Comparison of ENCODE assay signal across 9 mouse cellular contexts in genomic region chr10:111636283-111636682, GRCm38 (mm10).
DNase-seq lines count a peak whose midpoint lies in the region; ATAC-seq and TF ChIP-seq lines count a peak whose summit lies in the region.
"Had no signal": no experiment of that assay in that cellular context is flagged by ENCODE, and none has a peak within 500 bp of the region (broad histone marks: within the 10 kb centered on the region; RNA-seq: fewer than 3 reads in every experiment).

No protein-coding gene starts in this region.

- H3K27ac ChIP-seq in hindbrain, postnatal 0 days: no peak overlapping the region
- H3K27ac ChIP-seq in hindbrain, embryonic 14.5 days: no peak overlapping the region

- peak; percentile 26; the same call in 1 of the 2 replicates for TF ChIP-seq CTCF in hindbrain, postnatal 0 days (IDR thresholded peaks at IDR 0.05; ENCODE audit: low read depth)

- no peaks in the 10 kb centered on the region for H3K4me1 ChIP-seq in hindbrain, postnatal 0 days (ENCODE audit: insufficient read depth, low read length)
- H3K4me1 ChIP-seq in hindbrain, embryonic 14.5 days (replicated peaks; ENCODE audit: control insufficient read depth, insufficient read depth, low read length): no peaks in the 10 kb centered on the region

- H3K9ac ChIP-seq in hindbrain, postnatal 0 days (replicated peaks; ENCODE audit: low read length): no peak overlapping the region
- H3K9ac ChIP-seq in hindbrain, embryonic 14.5 days: no peak overlapping the region

- H3K9me3 ChIP-seq in hindbrain, postnatal 0 days (ENCODE audit: low read length): no peaks in the 10 kb centered on the region
- H3K9me3 ChIP-seq in hindbrain, embryonic 14.5 days (ENCODE audit: control insufficient read depth, low read length): no peaks in the 10 kb centered on the region

- no peak for DNase-seq in hindbrain, postnatal 0 days (ENCODE audit: low spot score)
- DNase-seq in hindbrain, embryonic 14.5 days (ENCODE audit: low spot score): no peak
- DNase-seq in c-Kit-positive CD71-positive TER-119-positive erythroid progenitor cells, embryonic 14.5 days (ENCODE audit: low spot score): peak; percentile 7
- peak; percentile 21 to 73 for DNase-seq in spleen, postnatal 4 days (ENCODE audit: low spot score in 2 of 2)
- no peak for DNase-seq in layer of hippocampus, postnatal 36 days
- no peak for DNase-seq in heart, postnatal 25 days (ENCODE audit: low spot score)
- no peak for DNase-seq in adipocyte (ENCODE audit: low spot score)
- DNase-seq: heart, postnatal 4 days had no signal

- ATAC-seq in hindbrain, postnatal 0 days: no peak
- no peak for ATAC-seq in hindbrain, embryonic 14.5 days (ENCODE audit: low FRiP score)
- peak; percentile 75 for ATAC-seq in CD4-positive, CD25-positive, alpha-beta regulatory T cell, adult 4 months

- no peak overlapping the region for H3K4me2 ChIP-seq in hindbrain, postnatal 0 days (ENCODE audit: low read depth, low read length)
- no peak overlapping the region for H3K4me2 ChIP-seq in hindbrain, embryonic 14.5 days (replicated peaks)

- intact Hi-C loops in heart, postnatal 25 days (cut with DNase I): no loop called here

- WGBS in hindbrain, postnatal 0 days: 65% methylated on average over 14 of the region's 14 CpGs
- 64% methylated on average over 14 of the region's 14 CpGs for WGBS in hindbrain, embryonic 14.5 days

- H3K4me3 ChIP-seq in hindbrain, postnatal 0 days (ENCODE audit: low read length): no peak overlapping the region
- H3K4me3 ChIP-seq in hindbrain, embryonic 14.5 days (replicated peaks; ENCODE audit: low read length): no peak overlapping the region

- H3K27me3 ChIP-seq in hindbrain, postnatal 0 days (ENCODE audit: insufficient read depth, low read length): no peaks in the 10 kb centered on the region
- no peaks in the 10 kb centered on the region for H3K27me3 ChIP-seq in hindbrain, embryonic 14.5 days (ENCODE audit: control insufficient read depth, insufficient read depth, low read length)

- H3K36me3 ChIP-seq in hindbrain, postnatal 0 days (ENCODE audit: insufficient read depth, low read length): no peaks in the 10 kb centered on the region
- no peaks in the 10 kb centered on the region for H3K36me3 ChIP-seq in hindbrain, embryonic 14.5 days (replicated peaks; ENCODE audit: control insufficient read depth, insufficient read depth)

Comparison
In these comparisons a context has a peak if more than half of its experiments do, and no peak if none do; other contexts are left out.
1. DNase-seq: peak in c-Kit-positive CD71-positive TER-119-positive erythroid progenitor cells, embryonic 14.5 days (single experiment) and spleen, postnatal 4 days (2 of 2); none in hindbrain, postnatal 0 days (single experiment), hindbrain, embryonic 14.5 days (single experiment), layer of hippocampus, postnatal 36 days (0 of 2), heart, postnatal 25 days (single experiment) and adipocyte (single experiment).